Mouse (Mus musculus) forebrain, embryonic 16.5 days (tissue): ENCODE measurements at regions not wholly inside any gene's neighbourhood (a gene's known extent, or its start where the extent isn't known, plus 50 kb on each side); places are given as distances from the start of the nearest gene placed in this dataset.

Experiments
- ATAC-seq: fragments of 200-750 bp; cut with Nextera tagmentation; 2 replicates; pipeline ENCODE4 v1.8.0; 2017; ENCODE audit warnings: mild to moderate bottlenecking, moderate library complexity
- H3K27ac ChIP-seq: fragments of 300-500 bp; sonication (generic); 2 replicates; pipeline ENCODE4 v1.5.1; 2014; ENCODE audit warnings: low read length, control low read depth
- H3K27me3 ChIP-seq: fragments of 300-500 bp; sonication (generic); replicated peaks from 2 replicates; pipeline ENCODE4 v1.6.1; 2014; ENCODE audit warnings: low read length; ENCODE audit not compliant: control insufficient read depth, insufficient read depth
- H3K36me3 ChIP-seq: fragments of 300-500 bp; sonication (generic); 2 replicates; pipeline ENCODE4 v1.6.1; 2014; ENCODE audit not compliant: control insufficient read depth, insufficient read depth
- H3K4me1 ChIP-seq: fragments of 300-500 bp; sonication (generic); replicated peaks from 2 replicates; pipeline ENCODE4 v1.6.1; 2014; ENCODE audit warnings: low read length; ENCODE audit not compliant: control insufficient read depth, insufficient read depth
- H3K4me2 ChIP-seq: fragments of 300-500 bp; sonication (generic); 2 replicates; pipeline ENCODE4 v1.6.1; 2014; ENCODE audit warnings: mild to moderate bottlenecking, low read length, control low read depth
- H3K4me3 ChIP-seq: fragments of 300-500 bp; sonication (generic); replicated peaks from 2 replicates; pipeline ENCODE4 v1.5.1; 2014; ENCODE audit warnings: mild to moderate bottlenecking, low read length, control low read depth
- H3K9ac ChIP-seq: fragments of 300-500 bp; sonication (generic); replicated peaks from 2 replicates; pipeline ENCODE4 v1.6.1; 2014; ENCODE audit warnings: low read depth, low read length, control low read depth
- H3K9me3 ChIP-seq: fragments of 300-500 bp; sonication (generic); 2 replicates; pipeline ENCODE4 v1.6.1; 2016; ENCODE audit warnings: low read length; ENCODE audit not compliant: control insufficient read depth
- WGBS: fragments of 180-500 bp; shearing (Covaris S2); extraction: QIAGEN DNeasy Blood & Tissue Kit; methylation state at CpG from one replicate; pipeline ENCODE4 v1.1.7; 2014; 5-methylcytosine and 5-hydroxymethylcytosine counted together

GRCm38 (mm10) chr12:77056748-77057370 lies 94.9 kb upstream of the Max start:
- ATAC-seq, result no peak
- Histone ChIP-seq H3K36me3 (no peaks in the 10 kb centered on the region), H3K9ac (no peak overlapping the region), H3K9me3 (no peaks in the 10 kb centered on the region), H3K4me3 (no peak overlapping the region), H3K4me1 (no peaks in the 10 kb centered on the region), H3K4me2 (no peak overlapping the region), H3K27ac (no peak overlapping the region), H3K27me3 (no peaks in the 10 kb centered on the region)
- 81% methylated on average over 5 of the region's 5 CpGs for WGBS

DNA sequence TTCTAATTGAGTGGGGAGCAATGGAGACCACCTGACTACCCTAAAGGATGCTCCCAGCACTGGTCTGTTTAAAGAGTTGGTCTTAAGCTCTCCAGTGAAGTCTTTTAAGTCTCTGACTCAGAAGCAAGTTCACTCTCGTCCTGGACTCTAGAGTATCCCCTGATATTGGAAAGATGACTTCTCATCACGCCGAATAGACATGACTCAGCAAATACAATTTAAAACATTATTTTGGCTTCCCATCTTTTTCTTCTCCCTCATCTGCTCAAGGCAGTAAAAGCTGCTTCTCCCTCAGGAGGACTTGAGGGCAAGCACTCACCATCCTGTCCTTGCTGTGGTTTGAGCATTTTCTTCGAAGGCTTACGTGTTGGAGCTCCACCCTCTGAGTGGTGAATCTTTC lies 92.7 kb upstream of the Max start:
- whole genome bisulfite sequencing, result 92% methylated on average over 5 of the region's 5 CpGs
- H3K36me3 ChIP-seq, result no peaks in the 10 kb centered on the region

GRCm38 (mm10) chr12:77054211-77054610 lies 92.2 kb upstream of the Max start:
- Histone ChIP-seq H3K4me2 (no peak overlapping the region), H3K4me1 (no peaks in the 10 kb centered on the region), H3K9me3 (no peaks in the 10 kb centered on the region), H3K27ac (no peak overlapping the region), H3K27me3 (no peaks in the 10 kb centered on the region), H3K9ac (no peak overlapping the region), H3K4me3 (no peak overlapping the region), H3K36me3 (no peaks in the 10 kb centered on the region)
- WGBS, result 77% methylated on average over 7 of the region's 7 CpGs
- ATAC-seq, result no peak

More for the DNA sequence above, 92.7 kb upstream of the Max start:
- H3K27me3 ChIP-seq, result no peaks in the 10 kb centered on the region
- ATAC-seq, result no peak
- no peak overlapping the region for H3K9ac ChIP-seq
- no peak overlapping the region for H3K4me3 ChIP-seq
- no peak overlapping the region for H3K27ac ChIP-seq
- H3K4me1 ChIP-seq, result no peaks in the 10 kb centered on the region
- H3K9me3 ChIP-seq, result no peaks in the 10 kb centered on the region
- H3K4me2 ChIP-seq, result no peak overlapping the region

DNA sequence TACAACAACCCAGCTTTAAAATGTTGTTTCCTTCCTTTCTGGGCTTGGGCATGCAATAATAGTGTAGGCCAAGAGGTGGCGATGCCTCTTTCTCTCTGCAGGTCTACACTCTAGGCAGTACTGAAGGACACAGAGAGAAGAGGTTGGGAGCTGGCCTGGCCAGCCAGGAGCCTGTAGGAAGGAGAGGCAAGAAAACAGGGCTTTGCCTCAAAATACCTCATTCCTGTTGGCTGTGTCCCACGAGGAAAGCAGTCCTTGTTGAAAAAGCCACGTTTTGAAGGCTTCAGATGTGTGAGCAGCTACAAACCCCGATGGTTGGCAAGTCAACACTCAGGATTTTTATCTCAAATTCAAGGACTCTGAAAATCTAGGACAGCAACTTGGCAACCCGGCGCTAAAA lies 90.9 kb upstream of the Max start:
- H3K9me3 ChIP-seq, result no peaks in the 10 kb centered on the region
- WGBS, result 67% methylated on average over 6 of the region's 6 CpGs
- no peaks in the 10 kb centered on the region for H3K27me3 ChIP-seq
- no peak for ATAC-seq
- no peaks in the 10 kb centered on the region for H3K4me1 ChIP-seq
- H3K36me3 ChIP-seq, result no peaks in the 10 kb centered on the region
- H3K4me2 ChIP-seq, result no peak overlapping the region
- H3K9ac ChIP-seq, result no peak overlapping the region
- H3K4me3 ChIP-seq, result no peak overlapping the region
- H3K27ac ChIP-seq, result no peak overlapping the region

- Histone ChIP-seq H3K4me2 (no peak overlapping the region), H3K27ac (no peak overlapping the region), H3K4me3 (no peak overlapping the region), H3K4me1 (no peaks in the 10 kb centered on the region), H3K9me3 (no peaks in the 10 kb centered on the region), H3K36me3 (no peaks in the 10 kb centered on the region), H3K27me3 (no peaks in the 10 kb centered on the region), H3K9ac (no peak overlapping the region)
- ATAC-seq, result no peak
- WGBS, result 55% methylated on average over 11 of the region's 11 CpGs
Observed at GRCm38 (mm10) chr12:77048380-77048779, 86.4 kb upstream of the Max start.

- Histone ChIP-seq H3K4me1 (no peaks in the 10 kb centered on the region), H3K27me3 (no peaks in the 10 kb centered on the region), H3K27ac (no peak overlapping the region), H3K9ac (no peak overlapping the region), H3K36me3 (no peaks in the 10 kb centered on the region), H3K4me3 (no peak overlapping the region), H3K9me3 (no peaks in the 10 kb centered on the region), H3K4me2 (no peak overlapping the region)
- no peak for ATAC-seq
- 74% methylated on average over 1 of the region's 1 CpGs for WGBS
Observed at GRCm38 (mm10) chr12:77047273-77047672, 85.3 kb upstream of the Max start.

GRCm38 (mm10) chr12:77045956-77046355 lies 84.0 kb upstream of the Max start:
- no peak overlapping the region for H3K9ac ChIP-seq
- H3K4me2 ChIP-seq, result no peak overlapping the region
- 24% methylated on average over 2 of the region's 2 CpGs for WGBS
- no peak overlapping the region for H3K4me3 ChIP-seq
- H3K27me3 ChIP-seq, result no peaks in the 10 kb centered on the region
- H3K27ac ChIP-seq, result no peak overlapping the region
- H3K9me3 ChIP-seq, result no peaks in the 10 kb centered on the region
- no peaks in the 10 kb centered on the region for H3K36me3 ChIP-seq
- no peaks in the 10 kb centered on the region for H3K4me1 ChIP-seq
- no peak for ATAC-seq

DNA sequence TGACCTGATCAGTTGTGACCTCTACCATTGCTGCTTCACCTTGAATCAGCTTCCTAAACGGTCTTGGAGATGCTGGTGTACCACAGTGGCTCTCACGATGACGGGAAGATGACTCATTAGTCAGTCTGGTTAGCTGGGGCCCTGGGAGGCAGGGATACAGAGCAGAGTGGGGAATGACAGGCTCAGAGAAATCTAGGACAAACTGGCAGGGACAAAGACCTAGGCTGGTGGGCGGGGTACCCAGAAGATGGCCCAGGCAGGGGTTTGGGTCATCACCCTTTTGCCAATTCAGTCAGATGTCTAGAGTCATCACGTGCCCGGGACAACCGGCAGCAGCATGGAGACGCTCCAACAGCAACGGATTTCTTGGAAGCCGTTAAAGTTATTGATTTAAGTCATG lies 83.4 kb upstream of the Max start:
- H3K9ac ChIP-seq, result no peak overlapping the region
- no peak overlapping the region for H3K27ac ChIP-seq
- no peak overlapping the region for H3K4me3 ChIP-seq
- no peaks in the 10 kb centered on the region for H3K27me3 ChIP-seq
- no peaks in the 10 kb centered on the region for H3K4me1 ChIP-seq
- H3K36me3 ChIP-seq, result no peaks in the 10 kb centered on the region
- H3K4me2 ChIP-seq, result no peak overlapping the region
- ATAC-seq, result no peak
- H3K9me3 ChIP-seq, result no peaks in the 10 kb centered on the region
- WGBS, result 90% methylated on average over 10 of the region's 10 CpGs

DNA sequence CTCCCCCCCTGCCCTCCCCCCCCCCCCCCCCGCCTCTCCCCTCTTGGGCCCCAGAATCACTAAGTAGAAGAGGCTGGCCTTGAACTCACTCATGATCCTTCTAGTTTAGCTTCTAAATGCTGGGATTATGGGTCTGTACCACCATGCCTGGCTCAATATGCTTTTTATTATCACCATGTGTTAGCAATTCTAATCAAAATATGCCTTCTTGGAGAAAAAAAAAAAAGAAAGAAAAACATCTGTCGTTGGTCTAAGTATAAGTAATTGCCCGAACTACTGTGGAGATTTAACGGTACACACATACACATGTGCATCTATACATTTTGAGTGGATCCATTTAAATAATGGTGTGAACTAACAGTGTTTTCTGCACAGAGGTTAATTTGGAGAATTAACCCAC lies 80.4 kb upstream of the Max start:
- no peaks in the 10 kb centered on the region for H3K36me3 ChIP-seq
- no peak for ATAC-seq
- 56% methylated on average over 3 of the region's 4 CpGs for WGBS
- H3K9ac ChIP-seq, result no peak overlapping the region
- no peaks in the 10 kb centered on the region for H3K27me3 ChIP-seq
- H3K4me1 ChIP-seq, result peaks cover 5% of the 10 kb centered on the region; the same call in 1 of the 2 replicates
- no peak overlapping the region for H3K4me2 ChIP-seq
- H3K4me3 ChIP-seq, result no peak overlapping the region
- no peaks in the 10 kb centered on the region for H3K9me3 ChIP-seq
- H3K27ac ChIP-seq, result no peak overlapping the region

DNA sequence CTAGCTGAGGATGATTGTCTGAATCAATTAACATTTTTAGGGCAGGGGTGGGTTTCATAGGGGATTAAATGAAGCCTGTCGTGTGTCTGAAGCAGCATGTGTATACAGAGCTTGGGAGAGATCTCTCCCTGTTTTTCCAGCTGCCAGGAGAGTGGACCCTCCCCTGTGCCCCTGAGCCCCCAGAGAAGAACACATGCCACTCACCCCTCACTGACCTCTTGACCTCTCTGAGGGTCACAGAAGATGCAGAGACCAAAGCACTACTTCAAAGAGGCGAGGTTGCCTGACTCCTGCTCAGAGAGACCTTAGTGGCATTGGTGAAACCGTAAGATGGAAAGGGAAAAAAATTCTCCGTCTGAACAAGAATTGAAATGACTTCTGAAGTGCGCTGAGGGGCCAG lies 79.1 kb upstream of the Max start:
- no peak for ATAC-seq
- WGBS, result 48% methylated on average over 5 of the region's 5 CpGs
- Histone ChIP-seq H3K9ac (no peak overlapping the region), H3K4me2 (no peak overlapping the region), H3K27ac (no peak overlapping the region), H3K4me3 (no peak overlapping the region), H3K27me3 (no peaks in the 10 kb centered on the region), H3K36me3 (no peaks in the 10 kb centered on the region), H3K4me1 (peaks cover 5% of the 10 kb centered on the region; the same call in 1 of the 2 replicates), H3K9me3 (no peaks in the 10 kb centered on the region)
